Mouse (Mus musculus) 416B (cell line): ENCODE data around the gene Hist1h2ad.
"Not testable (repeated sequence)": the region's sequence is repeated elsewhere in the genome, so short reads cannot be mapped to it uniquely, and the experiment has no call there.

Experiments used
- DNase-seq: peaks from one replicate; pipeline ENCODE4 v3.0.0; 2011; ENCODE audit warnings: low read depth

The Hist1h2ad gene

GRCm38 (mm10) chr13:23541497-23541896 lies 32.7 kb upstream of the Hist1h2ad start:
- no peak for DNase-seq

- DNase-seq: peak; percentile 89
These were observed 31.8 kb upstream of the Hist1h2ad start for GRCm38 (mm10) chr13:23542225-23542980.

DNA sequence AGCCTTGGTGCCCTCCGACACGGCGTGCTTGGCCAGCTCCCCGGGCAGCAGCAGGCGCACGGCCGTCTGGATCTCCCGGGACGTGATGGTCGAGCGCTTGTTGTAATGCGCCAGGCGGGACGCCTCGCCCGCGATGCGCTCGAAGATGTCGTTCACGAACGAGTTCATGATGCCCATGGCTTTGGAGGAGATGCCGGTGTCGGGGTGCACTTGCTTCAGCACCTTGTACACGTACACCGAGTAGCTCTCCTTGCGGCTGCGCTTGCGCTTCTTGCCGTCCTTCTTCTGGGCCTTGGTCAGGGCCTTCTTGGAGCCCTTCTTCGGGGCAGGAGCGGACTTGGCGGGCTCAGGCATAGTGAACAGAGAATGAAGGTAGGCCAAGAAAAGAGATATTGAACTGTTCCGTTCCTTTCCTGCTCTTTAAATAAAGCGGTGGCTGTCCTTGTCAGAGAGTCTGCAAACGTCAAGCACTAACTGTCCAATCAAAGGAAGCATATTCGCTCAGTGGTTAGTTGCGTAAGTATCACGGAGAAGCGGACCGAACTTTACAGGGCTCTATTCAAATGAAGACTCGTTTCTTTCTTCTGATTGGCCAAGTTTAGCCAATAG lies 31.1 kb upstream of the Hist1h2ad start, which contains the start of gene Hist1h2bh:
Hist1h2bh (minus strand) TSS at position 394 of the 609 bp plus-strand sequence.
- peak; percentile 100 for DNase-seq

- peak; percentile 100 for DNase-seq
These were observed 30.0 kb upstream of the Hist1h2ad start, which contains the start of gene Hist1h3f for GRCm38 (mm10) chr13:23543965-23544786. Gene Hist1h3f, plus strand, starts transcription at chr13:23544052.

GRCm38 (mm10) chr13:23544787-23545120 lies 29.4 kb upstream of the Hist1h2ad start:
- DNase-seq: peak; percentile 67

GRCm38 (mm10) chr13:23546694-23547093 lies 27.5 kb upstream of the Hist1h2ad start:
- no peak for DNase-seq

- peak; percentile 89 for DNase-seq
These were observed 23.4 kb upstream of the Hist1h2ad start for GRCm38 (mm10) chr13:23550761-23551145.

DNA sequence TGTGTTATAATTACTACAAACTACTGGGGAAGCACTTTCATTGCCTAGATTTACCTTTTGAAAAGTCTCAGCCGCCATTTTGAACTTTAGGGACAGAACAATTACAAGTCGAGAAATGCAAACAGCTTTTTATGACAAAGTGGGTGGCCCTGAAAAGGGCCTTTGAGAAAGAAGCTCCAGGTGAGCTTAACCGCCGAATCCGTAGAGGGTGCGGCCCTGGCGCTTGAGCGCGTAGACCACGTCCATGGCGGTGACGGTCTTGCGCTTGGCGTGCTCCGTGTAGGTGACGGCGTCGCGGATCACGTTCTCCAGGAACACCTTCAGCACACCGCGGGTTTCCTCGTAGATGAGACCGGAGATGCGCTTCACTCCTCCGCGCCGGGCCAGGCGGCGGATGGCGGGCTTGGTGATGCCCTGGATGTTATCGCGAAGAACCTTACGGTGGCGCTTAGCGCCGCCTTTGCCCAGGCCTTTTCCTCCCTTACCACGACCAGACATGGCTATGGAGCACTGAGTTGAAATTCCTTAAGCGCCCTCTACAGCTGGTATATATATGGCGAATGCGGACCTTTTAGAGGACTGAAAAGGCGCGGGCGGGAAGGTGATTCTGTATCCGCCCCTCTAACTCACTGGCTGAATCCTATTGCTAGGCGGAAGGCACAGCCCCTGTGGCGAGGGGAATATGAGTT lies 22.9 kb upstream of the Hist1h2ad start, which contains the start of gene Hist1h4f:
Hist1h4f (minus strand) TSS at position 503 of the 689 bp plus-strand sequence.
- DNase-seq: peak; percentile 99

- peak; percentile 71 for DNase-seq
These were observed 22.0 kb upstream of the Hist1h2ad start for GRCm38 (mm10) chr13:23551931-23552914.

DNA sequence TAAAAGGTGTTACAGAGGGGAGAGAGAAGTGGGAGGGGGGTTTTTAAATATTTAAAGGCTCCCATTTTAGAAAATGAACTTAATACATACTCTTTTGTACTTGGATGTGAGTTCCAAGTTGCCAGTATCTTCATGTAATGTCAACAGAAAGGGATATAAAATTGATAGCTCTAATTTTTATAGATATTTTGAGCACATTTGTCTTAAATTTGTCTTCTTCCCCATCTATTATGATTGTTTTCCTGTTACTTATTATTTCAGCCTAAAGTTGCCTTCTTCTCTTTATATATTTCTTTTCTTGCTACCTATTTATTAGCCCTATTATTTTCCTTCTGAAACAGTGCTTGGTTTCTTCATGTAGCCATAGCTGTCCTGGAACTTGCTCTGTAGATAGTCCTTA lies 21.2 kb upstream of the Hist1h2ad start, which contains the start of gene Hist1h1d:
Hist1h1d (plus strand) TSS at position 301 of the 400 bp plus-strand sequence.
- no peak for DNase-seq

DNA sequence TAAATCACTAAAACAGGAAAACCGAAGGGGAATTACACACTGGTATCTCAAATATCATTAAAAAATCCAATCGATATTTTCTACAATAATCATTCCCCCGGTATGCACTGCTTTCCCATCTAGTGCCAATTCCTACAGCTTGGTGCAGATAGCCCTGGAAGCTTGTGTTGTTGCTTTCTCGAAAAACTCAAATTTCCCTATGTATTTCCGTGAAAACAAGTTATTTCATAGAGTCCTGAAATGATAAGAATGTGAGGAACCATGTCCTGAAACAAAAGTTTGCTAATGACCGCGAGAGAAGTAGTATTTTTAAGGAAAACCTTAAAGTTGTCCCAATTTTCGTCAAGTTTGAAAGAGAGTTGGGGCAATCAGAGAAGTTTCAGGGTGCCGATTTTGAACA lies 19.8 kb upstream of the Hist1h2ad start:
- peak; percentile 86 for DNase-seq

DNA sequence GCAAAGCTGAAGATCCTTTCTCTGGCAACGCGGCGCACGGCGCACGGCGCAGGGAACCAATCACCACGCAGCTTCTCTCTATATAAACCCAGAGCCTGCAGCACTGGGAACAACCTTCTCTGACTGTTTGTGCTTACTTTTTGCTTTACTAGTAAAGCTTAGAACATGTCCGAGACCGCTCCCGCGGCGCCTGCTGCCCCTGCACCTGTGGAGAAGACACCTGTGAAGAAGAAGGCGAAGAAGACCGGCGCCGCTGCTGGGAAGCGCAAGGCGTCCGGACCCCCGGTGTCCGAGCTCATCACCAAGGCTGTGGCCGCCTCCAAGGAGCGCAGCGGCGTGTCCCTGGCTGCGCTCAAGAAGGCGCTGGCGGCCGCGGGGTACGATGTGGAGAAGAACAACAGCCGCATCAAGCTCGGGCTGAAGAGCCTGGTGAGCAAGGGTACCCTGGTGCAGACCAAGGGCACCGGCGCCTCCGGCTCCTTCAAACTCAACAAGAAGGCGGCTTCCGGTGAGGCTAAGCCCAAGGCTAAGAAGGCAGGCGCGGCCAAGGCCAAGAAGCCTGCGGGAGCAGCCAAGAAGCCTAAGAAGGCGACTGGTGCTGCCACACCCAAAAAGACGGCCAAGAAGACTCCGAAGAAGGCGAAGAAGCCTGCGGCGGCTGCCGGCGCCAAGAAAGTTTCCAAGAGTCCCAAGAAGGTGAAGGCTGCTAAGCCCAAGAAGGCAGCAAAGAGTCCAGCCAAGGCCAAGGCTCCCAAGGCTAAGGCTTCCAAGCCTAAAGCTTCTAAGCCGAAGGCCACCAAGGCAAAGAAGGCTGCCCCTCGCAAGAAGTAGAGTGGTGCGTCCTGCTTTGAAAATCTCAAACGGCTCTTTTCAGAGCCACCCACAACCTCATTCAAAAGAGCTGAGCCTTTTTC lies 19.0 kb upstream of the Hist1h2ad start:
- DNase-seq: peak; percentile 99

- DNase-seq: peak; percentile 100
These were observed 18.3 kb upstream of the Hist1h2ad start for GRCm38 (mm10) chr13:23555839-23556416.

GRCm38 (mm10) chr13:23556906-23557305 lies 17.3 kb upstream of the Hist1h2ad start:
- DNase-seq: peak; percentile 63

- DNase-seq: peak; percentile 69
These were observed 13.5 kb upstream of the Hist1h2ad start for GRCm38 (mm10) chr13:23560699-23561098.

GRCm38 (mm10) chr13:23561531-23561882 lies 12.7 kb upstream of the Hist1h2ad start:
- not testable (repeated sequence) for DNase-seq

DNA sequence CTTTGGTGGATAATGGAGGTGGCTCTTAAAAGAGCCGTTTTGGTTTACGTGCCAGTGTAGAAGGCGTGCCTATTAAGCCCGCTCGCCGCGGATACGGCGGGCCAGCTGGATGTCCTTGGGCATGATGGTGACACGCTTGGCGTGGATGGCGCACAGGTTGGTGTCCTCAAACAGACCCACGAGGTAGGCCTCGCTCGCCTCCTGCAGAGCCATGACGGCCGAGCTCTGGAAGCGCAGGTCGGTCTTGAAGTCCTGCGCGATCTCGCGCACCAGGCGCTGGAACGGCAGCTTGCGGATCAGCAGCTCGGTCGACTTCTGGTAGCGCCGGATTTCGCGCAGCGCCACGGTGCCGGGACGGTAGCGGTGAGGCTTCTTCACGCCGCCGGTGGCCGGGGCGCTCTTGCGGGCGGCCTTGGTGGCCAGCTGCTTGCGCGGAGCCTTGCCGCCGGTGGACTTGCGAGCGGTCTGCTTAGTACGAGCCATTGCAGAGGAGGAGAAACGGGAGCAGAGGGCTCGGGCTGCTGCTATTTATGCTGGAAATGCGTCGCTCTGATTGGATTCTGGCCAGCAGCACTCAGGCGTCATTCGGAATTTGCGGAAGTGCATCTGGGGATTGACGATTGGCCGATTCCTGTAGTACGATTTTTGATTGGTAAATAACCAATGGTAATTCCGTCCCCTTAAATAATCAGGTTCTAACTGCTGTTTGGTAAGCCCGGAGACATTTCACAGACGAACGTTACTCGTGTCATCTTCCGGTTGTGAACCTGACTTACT lies 12.1 kb upstream of the Hist1h2ad start, which contains the start of gene Hist1h3e:
Hist1h3e (minus strand) TSS at position 487 of the 777 bp plus-strand sequence.
- peak; percentile 100 for DNase-seq
